Mouse (Mus musculus) cerebellum, adult (tissue): ENCODE measurements around the gene Kctd13.
A peak's percentile ranks its signal among the peaks of the same experiment; 100 is the strongest.
"Not testable (repeated sequence)": the region's sequence is repeated elsewhere in the genome, so short reads cannot be mapped to it uniquely, and the experiment has no call there.

ENCODE experiments used
- ATAC-seq: cut with Nextera tagmentation; 2 replicates; pipeline ENCODE4 v1.9.2; 2017; ENCODE audit warnings: mild to moderate bottlenecking, moderate library complexity, mixed read lengths; ENCODE audit not compliant: insufficient number of reproducible peaks, low FRiP score, low TSS enrichment

Kctd13 gene

DNA sequence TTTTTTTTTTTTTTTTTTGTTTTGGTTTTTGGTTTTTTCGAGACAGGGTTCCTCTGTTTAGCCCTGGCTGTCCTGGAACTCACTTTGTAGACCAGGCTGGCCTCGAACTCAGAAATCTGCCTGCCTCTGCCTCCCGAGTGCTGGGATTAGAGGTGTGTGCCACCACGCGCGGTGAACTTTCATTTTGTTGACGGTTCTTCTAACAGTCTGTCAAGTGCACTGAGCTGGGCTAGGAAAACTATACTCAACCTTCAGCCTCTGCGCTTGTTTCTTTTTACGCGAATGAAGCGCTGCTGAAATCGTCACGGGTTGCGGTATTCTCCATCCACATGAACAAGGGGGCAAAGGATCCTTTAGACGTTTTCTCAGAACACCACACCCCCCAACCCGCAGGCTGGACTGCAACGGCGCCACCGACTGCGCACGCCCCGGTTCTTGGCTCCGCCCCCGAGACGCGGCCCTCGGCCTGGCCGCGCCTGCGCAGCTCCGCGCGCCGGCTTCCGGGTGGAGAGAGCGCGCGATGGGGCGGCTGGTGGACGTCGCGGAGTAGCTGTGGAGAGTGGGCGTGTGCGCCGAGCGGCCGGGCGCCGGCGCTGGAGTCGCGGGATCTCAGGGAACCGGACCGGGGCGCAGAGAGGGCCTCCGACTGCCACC is at the start of gene Kctd13:
Gene Kctd13 (plus strand): TSS at position 496 of the 654 bp plus-strand sequence.
- ATAC-seq = peak; percentile 88; the same call in 1 of the 2 replicates

DNA sequence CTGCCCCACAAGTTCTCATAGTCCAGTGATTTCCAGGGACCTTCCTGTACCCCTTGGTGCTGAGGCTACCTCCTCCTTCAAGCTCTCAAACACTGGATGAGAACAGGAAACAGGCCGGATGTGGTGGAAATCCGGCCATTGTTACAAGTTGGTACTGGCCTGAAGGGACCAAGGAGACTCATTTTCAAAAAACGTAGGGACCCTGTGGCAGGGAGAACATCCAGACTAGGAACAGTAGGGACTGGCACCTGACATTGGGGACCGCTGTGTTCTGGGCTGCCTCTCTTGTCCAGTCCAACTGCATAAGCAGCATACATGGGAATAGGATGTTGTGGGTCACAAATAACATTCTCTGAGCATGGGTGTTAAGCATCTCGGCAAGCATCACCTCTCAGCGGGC is 47.6 kb upstream of the Kctd13 start:
- no peak for ATAC-seq

DNA sequence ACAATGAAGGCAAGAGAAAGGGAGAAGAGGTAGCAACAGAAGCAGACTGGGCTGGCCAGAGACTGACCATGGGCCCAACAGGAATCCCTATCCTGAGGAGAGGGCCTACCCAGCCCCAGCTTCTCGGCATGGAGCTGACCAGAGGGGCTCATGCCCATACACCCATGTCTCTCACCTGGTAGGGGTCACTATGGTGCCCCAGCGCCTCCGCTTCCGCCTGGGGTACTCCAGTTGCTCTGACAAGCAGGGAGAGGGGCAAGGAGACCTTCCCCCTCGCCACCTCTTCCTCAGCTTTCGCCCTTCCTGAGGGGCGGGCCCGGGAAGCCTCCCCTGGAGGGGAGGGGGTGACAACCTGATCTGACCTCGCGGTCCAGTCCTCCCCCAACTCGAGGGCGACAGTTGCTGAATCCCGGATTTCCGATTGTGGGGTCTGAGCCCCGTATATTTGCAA is 44.9 kb upstream of the Kctd13 start:
- no peak for ATAC-seq

DNA sequence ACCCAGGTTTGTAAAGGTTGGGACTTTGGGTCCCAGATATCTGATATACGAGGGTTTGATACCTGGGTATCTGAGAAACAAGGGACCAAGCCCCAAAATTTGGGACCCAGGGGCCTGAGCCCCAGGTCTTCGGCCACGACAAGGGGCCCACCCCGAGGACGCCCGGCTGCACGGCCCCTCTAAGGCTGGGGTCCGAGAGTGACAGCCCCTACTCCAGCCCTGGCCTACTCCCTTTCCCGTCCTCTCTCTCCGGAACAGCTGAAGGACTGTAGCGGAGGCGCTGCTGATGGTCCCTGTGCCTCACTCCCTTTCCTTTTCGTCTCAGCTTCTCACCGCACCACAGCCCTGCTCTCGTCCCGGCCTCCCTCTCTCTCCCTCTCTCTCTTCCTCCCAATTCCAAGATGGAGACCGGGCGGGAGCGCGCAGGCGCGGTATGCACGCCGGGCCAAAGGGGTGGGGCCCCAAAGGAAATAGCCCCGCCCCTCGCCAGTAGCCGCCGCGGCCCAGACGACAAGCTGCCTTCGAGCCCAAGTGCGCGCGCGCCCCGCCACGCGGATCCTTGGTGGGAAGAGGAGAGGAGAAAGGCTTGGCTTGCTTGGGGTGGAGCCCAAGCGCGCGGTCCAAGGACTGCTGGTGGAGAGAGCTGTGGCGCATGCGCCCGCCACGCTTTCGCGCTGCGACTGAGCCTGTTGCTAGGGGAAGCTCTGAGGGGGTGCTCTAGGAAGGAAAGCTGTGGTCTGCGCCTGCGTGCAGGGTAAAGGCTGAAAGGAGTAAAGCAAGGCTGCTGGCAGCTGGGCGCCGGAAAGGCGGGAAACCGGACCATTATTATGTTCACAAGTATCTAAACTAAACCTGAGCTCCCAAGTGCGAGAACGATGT is 44.2 kb upstream of the Kctd13 start, which contains the start of gene Taok2:
Gene Taok2 (minus strand): TSS at position 418 of the 879 bp plus-strand sequence.
- peak; percentile 91 for ATAC-seq

DNA sequence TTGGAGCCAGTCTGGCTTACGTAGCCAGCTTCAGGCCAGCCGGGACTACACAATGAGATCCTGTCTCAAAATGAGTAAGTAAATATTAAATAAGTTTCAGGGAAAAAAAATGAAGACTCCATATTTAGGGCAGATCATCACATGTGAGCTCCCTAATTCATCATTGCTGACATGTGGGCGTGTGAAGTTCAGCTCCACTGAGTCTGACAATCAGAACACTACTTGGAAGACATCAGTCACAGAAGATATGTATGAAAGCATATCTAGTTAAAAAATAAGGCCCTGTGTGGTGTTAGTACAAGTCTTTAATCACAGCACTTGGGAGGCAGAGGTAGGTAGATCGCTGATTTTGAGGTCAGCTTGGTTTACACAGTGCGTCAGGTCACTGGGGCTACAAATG is 41.4 kb upstream of the Kctd13 start:
- no peak for ATAC-seq

DNA sequence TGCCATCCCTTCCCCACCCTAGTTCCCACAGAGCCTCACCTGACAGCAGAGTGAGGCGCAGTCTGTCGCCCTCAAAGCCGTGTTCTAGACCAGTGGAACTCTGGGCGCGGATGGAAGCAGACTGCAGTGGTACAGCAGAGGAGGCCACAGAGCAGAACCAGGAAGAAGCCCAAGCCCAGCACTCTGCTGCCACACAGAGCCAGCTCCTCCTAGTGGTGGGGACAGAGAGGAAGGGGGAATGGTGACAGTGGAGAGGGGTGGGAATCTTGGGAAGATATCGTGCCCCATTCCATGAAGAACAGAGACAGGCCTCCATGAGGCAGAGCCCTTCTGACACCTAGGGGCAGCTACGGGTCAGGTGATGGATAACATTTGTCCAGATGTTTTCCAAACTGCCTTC is 39.8 kb upstream of the Kctd13 start:
- ATAC-seq = no peak

DNA sequence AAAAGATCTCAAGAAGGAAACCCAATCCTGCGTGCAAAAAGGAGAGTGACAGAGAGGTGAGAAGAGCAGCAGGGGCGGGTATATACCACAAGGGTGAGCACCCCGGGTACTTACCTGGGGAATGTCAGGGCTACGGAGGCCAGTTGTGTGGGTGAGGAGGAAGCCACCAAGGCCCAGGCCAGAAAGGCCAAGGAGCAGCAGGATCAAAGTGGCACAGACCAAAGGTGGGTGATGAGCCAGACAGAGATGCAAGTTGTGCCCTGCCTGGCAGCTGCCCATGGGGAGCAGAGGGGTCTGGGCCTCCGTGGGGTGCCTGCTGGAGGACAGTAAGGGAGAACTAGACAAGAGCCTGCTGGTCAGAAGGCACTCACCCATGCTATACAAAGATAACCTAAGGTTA is 31.8 kb upstream of the Kctd13 start:
- no peak for ATAC-seq

DNA sequence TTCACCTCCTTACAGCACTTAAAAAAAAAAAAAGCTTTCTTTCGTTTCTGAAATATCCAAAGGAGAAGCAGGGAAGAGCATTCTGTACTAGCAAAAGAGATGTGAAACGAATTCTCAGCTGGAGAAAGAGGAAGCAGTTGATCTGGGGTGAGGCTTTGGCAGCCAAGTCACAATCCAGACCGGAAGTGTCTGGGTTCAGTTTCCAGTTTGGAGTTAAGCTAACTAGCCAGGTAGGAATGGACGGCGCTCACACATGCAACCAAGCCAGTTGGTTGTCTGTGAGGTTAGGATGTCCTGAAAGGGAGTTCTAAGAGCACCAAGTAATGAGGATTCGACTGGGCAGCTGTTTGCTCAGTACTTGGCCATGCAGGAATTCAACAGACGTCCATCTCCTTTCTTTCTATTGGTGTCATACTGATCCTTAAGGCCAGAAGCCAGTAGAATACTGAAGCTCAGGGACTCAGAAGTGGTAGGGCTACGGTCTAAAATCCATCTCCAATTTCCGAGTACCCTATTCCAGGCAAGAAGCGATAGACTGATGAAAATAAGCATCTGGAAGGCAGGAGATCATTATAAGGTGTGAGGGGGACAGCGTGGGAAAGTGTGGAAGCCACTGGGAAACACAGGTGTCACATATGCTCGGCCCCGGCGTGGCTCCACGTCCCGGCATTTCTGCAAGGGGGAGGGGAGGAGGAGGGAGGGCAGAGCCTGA is 31.1 kb upstream of the Kctd13 start:
- no peak for ATAC-seq

DNA sequence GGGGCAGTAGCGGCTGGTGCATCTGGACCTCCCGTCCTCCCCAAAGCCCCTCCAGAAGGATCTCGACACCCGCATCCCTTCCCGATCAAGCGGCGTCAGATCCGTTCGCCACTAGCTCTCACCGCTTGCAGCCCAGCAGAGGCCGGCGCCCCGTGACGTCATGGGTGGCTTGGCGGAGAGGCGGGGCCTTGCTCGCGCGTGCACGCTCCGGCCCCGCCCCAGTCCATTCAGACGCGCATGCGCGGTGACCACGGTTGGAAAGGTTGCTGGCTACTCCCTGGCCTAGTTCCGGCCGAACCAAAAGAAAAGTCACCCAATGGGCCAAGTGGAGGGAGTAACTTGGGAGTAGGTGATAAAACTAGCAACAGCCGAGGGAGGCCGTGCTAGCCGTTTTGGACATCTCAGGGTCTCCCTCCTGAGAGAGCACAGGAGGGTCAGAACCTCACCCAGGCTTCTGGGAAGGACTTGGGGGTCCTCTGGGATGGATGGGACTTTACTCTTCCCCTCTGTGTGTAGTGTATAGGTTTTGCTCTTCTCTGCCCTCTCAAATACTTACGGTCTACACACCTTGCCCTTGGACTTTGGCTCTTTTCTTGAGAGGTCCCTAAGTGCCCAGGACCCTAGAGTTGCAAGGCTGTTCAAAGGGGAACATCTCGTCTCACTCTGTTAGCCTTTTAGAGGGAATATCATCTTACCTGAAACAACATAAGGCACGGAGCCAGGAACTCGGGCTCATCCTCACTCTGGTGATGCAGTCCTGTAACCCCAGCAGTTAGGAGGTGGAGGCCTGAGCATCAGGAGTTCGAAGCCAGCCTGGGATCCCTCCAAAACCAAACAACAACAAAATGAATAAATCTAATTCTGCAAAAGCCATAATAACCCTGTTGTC is 30.3 kb upstream of the Kctd13 start:
- ATAC-seq = peak; percentile 91

DNA sequence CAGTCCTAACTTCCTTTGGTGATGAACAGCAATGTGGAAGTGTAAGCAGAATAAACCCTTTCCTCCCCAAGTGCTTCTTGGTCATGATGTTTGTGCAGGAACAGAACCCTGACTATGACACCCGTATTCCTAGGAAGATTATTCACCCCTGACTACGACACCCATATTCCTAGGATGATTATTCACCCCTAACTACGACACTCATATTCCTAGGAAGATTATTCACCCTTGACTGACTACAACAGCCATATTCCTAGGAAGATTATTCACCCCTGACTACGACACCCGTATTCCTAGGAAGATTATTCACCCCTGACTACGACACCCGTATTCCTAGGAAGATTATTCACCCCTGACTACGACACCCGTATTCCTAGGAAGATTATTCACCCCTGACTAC is 28.9 kb upstream of the Kctd13 start:
- not testable (repeated sequence) for ATAC-seq

DNA sequence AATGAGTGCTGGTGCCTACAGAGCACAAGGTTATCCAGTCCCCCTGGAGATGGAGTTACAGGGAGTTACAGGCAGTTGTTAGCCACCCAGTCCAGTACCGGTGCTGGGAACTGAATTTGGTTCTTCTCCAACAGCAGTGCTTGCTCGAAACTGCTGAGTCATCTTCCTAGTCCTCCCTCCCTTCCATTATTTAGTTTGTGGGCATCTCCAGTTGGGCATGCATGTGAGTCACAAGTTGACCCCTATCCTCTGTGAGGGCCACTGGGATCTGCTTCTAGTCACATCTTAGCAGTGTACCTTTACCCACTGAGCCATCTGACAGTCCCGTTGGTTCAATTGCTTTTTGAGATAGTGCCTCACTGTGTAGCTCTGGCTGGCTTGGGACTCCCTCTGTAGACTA is 23.1 kb upstream of the Kctd13 start:
- no peak for ATAC-seq

DNA sequence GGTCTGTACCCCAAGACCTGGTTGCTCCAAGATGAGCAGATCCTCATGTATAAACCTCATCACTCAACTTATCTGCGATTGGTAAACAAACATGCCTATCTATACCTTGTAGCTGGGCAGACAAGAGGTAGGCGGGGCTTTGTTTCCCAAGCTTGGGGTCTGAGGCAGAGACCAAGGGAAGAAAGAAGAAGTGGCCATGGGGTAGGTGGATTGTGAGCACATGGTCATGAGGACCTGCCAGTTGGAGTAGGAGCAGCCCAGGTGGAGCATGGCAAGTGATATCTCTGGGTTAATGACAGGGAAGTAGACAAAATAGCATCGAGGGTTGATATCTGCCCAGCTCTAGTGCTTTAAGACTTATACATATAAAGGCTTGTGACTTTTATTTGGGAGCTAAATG is 13.8 kb upstream of the Kctd13 start:
- ATAC-seq = no peak

DNA sequence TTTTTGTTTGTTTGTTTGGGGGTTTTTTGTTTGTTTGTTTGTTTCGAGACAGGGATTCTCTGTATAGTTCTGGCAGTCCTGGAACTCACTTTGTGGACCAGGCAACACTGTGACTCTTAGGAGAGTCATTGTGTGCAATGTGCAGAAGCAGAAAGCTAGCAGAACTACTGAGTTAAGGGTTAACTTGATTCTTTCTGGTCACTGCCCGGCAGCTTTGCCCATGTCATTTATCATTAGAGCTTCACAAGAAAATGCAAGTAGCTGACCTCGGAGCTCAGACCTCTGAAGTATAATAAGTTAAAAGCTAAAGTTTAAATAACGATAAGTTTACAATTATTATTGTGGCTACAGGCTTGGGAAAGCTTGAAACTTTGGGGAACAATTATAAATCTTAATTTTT is 10.3 kb upstream of the Kctd13 start:
- not testable (repeated sequence) for ATAC-seq

DNA sequence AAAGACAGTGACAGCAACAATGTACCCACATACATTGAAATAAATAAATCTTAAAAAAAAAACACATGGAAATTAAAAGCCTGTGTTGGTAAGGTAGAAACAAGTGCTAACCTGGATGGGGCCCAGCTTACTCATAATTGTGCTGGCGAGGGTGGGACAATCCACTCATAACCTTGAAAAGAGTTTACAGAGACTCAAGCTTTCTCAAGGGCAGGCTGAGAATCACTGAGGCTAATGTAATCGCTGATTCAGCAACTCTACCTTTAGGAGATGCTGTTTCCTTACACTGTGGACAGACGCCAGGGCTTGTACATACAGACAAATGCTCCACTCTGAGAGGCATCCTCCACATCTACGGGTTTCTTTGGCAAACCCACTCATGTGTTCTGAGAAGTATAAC is 8.7 kb upstream of the Kctd13 start:
- no peak for ATAC-seq

DNA sequence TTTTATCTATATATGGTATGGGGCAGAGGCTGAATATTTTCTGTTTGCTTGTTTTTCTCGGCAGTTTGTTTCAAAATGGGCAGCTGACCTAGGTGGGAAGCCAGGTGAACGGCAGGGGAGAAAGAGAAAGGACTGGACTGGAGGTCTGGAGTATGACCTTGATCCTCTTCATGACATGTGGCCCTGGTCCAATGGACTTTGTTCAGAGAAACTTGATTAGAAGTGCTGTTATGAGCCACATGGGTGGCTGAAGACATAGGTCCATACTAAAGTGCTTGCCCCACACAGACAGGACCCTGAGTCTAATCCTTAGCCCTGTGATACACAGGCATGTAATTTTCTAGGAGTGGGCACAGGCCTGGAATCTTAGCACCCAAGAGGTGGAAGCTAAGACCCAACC is 7.1 kb upstream of the Kctd13 start:
- ATAC-seq = no peak

DNA sequence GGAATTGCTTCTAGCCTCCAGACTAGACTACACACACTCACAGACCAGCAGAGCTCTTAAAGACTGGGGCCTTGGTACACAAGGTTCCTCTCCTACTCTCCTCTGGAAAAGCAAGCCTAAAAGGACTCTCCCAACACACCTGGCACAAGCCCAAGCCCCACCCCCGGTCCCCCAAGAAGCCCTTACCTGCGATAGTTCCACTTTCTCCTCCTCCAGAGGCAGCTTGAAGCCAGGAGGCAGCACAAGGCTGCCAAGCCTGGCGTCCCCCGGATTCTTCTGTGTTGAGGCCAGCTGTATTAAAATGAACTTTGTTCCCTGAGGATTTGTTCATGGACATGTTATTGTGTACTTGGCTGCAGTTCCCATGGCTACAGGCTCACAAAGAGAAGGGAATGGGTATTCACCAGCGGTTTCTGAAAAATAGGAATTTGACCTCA is 6.0 kb upstream of the Kctd13 start, which contains the start of gene Tmem219:
Gene Tmem219 (minus strand): TSS at position 294 of the 437 bp plus-strand sequence.
- ATAC-seq = no peak

DNA sequence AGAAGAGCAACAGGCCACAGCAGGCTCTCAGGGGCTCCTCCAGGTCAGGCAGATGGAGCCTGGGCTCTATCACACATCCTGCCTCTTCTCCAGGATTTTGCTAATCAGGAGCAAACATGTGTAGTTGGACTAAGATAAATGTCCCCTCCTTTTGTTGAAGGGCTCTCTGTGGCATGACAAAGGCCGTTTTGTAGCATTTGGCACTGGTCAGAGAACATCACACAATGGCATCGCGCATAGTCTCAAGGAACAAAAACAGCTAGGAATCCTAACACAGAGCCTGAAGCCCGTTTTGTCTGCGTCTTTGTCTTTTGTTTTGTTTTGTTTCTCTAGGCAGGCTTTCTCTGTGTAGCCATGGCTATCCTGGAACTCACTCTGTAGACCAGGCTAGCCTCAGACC is 4.7 kb upstream of the Kctd13 start:
- ATAC-seq = no peak

DNA sequence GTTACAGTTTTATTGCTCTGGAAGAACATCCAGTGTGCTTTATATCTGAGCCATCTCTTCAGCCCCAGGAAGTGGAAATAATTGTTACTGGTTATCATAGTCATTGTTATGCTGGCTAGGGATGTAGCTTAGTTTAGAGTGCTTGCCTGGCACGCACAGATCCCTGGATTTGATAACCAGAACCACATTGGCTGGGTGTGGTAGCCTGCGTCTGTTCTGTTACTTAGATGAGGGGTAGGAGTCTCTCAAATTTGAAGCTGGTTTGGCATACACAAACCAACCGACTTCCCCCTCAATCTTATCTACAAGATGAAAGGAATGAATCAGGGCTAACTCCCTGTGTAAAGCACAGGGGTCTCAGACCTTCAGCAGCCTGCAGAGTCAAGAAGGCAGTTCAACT is 2.4 kb upstream of the Kctd13 start:
- no peak for ATAC-seq

DNA sequence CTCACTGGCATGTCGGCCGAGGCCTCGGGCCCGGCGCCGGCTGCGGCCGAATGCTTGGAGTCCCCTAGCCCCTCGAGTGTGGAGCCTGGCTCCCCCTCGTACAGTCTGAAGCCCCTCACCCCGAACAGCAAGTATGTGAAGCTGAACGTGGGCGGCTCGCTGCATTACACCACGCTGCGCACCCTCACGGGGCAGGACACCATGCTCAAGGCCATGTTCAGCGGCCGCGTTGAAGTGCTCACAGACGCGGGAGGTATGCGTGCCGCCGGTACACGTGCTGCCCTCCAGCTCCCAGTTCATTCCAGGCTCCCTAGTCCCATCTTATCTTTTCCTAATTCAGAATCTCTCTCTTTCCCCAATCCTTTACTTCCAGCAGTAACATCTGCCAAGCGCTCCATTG is 367 bp downstream of the Kctd13 start:
- ATAC-seq = peak; percentile 49; the same call in 1 of the 2 replicates

DNA sequence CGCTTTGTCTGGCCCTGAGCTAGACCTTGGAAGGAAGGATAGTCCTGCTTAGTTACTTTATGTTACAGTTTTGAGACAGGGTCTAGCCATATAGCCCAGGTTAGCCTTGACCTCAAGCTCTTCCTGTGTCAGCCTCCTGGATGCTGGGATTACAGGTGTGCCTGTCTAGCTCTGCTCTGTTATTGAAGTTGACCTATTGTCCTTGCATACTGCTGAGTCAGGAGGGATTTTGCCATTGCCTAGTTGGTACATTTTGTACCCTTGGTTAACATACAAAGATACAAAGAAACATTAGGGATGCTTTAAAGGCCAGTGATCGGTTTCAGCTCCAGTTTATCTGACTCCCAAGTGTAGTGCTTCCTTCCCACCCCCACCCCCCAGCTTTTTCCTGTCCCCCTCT is 4.0 kb downstream of the Kctd13 start:
- no peak for ATAC-seq
